Mouse (Mus musculus) kidney, adult 11 months (tissue): ENCODE results near the gene Ebf3.

Source experiments
- DNase-seq: peaks from one replicate; pipeline ENCODE4 v3.0.0; 2022

Gene Ebf3

DNA sequence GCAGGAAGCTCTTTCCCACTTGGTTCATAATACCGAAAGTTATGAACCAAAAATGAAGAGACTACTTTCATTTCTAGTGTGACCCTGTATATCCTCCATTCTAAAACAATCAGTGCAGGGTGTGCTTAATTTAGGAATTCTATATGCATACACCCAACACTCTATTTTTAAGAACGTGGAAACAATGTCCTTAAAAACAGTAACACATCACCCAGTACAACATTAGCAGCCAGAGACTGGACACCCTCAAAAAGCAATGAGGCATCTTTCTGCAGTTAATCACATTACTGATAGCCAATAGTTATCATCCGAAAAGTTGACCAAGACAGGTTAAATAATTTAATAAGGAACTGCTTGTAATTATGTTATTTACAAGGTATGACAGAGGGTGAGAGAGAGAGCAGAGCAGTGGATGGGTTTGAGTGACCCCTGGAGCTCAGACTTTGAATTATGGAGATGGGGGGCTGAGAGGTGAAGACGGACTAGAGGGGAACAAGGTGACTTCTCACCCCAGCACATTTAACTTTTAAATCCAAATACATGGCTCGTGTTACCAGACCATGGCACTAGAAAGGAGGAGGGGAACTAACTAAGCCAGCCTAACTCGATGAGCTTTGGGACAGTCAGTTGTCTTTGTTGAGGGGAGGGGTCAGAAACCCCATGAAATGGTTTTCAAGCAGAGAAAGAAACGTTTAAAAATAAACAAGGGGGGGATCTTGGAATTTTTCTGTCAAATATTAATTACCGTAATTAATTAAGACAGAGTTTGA lies 2.7 kb downstream of the Ebf3 start:
- DNase-seq: no peak

DNA sequence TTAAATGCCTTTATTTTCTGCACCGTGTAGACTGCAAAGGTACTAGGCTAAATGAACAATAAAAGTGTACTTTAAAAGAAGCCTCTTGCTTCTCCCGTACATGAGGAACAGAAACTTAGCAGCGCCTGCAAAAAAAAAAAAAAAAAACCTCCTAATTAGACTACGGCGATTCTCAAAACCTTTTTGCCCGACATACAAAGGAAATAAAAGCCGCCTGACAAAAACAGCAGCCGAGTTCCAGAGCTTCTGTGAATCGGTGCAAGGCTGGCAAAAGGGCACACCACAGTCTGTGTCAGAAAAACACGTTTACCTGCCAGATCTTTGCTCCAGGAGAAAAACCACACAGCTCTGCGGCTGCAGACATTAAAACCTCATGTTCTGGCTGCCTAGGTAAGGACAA lies 3.4 kb downstream of the Ebf3 start:
- DNase-seq: no peak

DNA sequence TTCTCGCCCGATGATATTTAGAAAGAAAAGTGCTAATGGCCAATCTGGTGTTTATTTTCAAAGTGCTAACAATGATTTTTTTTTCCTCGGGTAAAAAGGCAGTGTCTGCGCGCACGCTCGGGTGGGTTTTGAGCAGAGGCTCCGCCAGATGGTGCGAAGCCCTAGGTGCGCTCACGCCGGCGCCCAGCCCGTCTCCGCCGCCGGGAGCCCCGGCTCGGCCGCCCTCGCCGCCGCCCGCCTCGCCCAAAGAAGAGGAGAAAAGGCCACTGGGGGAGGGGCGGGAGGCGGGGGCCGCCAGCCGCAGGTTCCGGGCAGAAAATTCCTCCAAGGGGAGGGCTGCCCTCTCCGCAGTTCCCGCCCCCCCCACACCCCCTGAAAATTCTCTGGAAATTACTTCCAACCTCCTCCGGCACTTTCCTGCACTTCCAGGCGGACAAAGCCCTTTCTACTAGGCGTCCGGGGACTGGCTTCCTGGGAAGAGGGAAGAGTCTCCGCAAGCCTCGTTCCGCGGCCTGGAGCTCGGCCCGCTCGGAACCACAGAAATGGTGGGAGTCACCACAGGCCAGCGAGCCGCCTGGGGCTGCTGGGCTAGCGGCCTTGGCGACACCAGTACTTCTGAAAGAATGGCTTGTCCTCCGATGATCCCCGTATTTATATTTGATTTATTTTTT lies 4.0 kb downstream of the Ebf3 start:
- no peak for DNase-seq

DNA sequence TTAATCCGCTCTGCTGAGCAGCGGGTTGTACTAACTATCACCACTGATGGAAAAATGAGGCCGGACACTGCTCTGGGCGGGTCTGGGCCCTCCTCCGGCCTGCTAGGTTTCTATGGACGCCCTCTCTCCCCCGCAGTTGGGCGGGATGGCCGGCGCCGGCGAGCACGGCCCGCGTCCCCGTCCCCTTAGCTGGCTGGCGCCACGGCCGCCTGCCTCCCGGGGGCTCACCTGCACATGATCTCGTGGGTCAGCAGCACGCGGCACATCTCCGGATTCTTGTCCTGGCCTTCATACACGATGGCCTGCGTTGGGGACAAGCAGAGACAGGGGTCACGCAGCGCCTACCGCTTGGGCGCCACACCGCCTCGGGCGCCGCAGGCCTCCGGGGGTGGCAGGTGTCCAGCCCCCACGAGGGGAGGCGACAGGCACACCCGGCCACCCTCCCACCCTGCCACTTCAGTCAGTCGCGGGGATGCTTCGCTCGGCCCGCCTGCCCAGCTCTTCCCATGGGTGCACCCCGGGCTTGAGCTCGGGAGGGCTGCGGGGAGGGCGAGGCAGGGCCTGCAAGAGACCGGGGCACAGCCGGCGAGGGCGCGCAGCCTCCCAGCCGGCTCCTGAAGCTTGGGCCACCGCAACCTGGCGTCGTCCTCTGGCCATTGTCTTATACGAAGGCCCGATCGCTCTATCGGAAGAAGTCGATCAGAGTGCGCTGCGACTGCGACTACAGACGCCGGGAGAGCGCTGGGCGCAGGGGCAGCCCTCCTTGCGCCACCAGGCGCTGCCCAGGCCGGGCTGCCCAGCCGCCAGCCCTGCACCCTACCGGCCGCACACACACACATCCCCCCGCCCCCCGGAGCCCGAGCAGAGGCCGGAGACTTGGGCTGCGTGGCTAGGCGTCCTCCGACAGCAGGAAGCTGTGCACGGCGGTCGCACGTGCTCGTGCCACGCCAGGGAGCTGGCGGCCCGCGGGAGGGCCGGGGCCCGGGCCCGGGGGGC lies 4.9 kb downstream of the Ebf3 start:
- no peak for DNase-seq

DNA sequence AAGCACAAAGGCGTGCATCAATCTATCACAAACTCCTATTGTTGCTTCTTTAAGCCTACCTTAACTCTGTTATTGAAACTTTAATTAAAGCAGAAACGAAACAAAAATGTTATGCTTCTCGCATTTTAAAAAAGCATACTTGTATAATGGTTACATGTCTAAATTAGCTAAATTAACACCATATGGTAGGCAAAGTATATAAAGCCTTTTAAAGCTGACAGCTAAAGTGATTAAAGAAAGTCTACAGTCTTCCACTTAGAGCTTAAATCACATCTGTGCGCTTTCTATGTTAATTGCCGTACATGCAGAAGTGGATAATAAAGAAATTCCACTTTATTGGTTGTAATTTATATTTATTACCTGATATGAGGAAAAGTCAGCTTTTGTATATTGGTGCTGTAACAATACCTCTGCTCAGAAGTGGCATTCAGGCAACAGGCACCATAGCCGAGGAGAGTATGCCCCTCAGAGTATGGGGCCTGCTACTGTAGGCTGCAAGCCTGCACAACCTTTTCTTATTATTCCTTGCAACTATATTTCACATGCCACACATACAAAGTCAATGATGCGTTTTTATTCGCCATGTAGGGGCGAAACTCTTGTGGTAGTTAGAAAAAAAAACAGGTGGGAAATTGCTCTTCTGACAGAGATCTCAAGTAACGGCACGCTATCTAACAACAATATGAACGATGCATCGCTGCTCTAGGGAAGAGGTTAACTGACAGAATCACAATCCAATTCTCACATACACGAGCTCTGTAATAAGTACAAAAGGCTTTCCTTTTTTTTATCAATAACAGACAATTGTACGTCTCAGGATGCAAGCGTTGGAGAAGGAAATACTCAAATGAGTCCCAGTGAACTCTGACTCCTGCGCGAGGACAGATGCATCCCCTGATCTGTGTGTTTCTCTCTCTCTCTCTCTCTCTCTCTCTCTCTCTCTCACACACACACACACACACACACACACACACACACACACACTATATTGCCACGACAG lies 5.9 kb downstream of the Ebf3 start:
- DNase-seq: no peak

DNA sequence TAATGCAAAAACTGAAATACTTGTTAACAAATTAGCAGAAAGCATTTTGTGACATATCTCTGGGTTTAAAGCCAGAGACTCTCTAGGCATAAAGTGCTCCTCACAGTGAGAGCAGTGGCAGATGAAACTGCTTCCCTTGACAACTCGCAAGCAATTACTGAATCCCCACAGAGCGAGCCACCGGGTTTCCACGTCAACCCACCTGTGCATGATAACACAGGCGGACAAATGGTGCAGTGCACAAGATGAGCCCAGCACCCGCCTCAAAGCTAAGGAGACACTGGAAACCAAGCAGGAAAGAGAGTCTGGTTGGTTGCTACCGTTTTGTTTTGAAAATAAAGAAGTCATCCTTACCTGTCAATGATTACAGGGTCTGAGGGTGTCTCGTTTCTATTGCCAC lies 7.1 kb downstream of the Ebf3 start:
- no peak for DNase-seq

DNA sequence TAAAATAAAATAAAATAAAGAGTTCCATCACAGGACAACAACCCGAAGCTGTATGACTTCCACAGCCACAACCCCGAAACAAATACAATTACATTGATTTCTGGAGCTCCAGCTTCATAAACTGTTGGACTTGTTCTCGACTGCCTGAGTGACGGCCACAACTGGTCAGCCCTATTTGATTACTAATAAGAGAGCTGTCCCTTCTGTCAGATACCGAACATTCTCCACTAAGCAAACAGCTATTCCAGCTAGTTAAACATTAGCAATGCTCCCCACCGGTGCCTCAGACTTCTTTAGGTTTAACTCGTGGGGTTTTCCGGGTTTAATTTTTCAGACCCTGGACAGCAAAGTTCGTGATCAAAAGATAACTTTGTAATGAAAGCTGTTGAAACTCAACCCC lies 8.1 kb downstream of the Ebf3 start:
- no peak for DNase-seq

DNA sequence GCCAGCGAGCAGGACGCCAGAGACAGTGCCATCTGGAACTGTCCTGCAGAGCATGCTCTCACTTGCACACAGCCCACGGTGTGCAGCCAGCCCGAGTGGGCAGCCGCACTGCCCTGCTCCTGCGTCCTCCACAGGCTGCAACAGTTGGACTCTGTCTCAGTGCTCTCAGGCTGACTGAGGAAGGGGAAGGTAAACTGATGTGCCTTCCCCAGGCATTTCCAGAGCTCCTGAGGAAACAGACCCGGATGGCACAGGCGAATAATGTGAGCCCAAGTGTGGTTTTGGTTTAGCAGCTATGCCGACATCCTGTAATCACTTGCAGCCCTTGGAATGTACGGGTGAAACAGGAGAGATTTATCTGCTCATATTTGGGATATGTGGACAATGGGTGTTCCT lies 10.5 kb downstream of the Ebf3 start:
- DNase-seq: no peak

DNA sequence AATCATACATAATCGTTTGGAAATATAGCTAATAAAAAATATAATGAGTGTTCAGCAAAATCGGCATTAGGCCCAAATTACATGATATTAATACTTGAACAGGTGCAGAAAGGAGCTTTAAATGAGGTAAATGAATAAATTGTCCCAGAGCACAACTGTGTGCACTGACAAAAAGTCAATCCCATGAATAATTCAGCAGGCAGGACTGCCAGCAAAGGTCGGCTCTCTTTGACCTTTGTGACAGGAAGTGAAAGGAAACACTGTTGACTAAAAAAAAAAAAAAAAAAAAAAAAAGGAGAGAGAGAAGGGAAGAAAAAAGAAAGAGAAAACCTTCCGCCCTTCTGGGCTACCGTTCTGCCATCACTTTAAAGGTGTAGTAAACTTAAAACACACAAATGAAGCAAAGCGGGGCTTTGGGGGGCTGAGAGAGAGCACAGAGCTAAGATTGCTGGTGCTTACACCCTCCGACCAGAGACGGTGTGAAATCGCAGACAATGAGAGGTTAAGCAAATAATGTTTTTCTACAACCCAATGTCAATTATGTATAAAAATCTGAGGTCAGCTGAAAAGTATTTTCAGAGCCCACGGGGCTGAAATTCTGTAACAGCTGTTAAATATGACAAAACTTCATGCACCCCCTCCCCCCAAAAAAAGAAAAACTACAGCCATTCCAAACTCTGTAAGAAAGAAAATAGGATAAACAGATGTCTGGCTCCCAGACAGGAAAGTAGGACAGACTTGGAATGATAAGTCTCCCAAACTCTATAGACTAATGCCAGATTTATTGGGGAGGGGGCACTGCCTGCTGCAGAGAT lies 11.1 kb downstream of the Ebf3 start:
- DNase-seq: no peak

DNA sequence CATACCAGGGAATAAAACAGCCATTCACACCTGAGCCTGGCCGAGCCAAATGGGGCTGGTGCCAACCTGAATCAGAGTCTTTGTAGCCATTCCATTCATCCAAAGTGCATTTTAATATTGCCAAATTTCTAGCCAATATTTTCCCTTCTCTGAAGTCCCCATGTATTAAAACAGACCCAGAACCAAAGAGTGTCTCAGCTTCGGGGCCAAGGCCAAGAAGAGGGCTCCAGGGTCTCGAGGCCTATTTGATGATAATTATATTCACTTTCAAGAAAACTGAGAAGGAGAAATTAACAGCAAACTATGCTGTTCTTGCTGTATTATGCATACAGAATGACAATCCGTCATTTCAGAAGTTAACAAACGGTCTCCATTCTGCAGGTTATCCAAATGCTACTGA lies 12.1 kb downstream of the Ebf3 start:
- no peak for DNase-seq

DNA sequence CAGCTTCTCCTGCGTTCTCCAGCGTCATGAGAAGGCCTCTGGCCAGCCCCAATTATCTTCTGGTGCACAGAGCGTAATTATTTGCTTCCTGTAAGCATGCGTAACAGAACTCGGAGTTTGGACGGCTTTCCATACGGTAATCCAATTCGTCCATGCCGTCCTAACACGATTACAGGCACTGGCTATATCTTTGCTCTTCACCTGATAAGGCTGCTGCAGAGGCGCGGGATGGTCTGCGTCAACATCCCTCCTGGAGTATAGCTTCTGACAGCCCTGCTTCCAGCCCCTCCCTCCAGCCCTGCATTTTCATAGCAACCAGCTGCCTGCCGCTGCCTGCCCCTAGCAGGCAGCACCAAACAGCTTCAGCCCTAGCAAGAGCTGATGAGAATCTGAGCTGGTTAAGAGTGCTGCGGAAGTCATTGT lies 12.9 kb downstream of the Ebf3 start:
- no peak for DNase-seq

DNA sequence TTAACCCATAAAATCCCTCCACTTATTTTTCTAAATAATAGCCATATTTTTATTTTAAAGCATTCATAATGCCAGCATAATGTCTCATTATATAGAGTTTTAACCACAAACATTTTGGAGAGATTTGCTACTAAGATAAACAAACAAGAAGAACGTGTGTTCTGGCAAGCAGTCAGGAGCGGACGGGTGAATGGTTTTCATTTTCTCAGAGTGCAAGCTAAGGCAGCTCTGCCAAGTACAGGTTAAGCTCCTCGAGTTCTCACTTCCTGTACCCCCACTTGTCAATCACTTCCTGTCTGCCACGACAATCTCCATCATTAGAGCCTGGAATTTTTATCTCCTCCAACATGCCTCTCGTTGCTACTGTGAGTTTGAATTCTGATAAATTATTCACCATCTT lies 13.4 kb downstream of the Ebf3 start:
- DNase-seq: no peak

DNA sequence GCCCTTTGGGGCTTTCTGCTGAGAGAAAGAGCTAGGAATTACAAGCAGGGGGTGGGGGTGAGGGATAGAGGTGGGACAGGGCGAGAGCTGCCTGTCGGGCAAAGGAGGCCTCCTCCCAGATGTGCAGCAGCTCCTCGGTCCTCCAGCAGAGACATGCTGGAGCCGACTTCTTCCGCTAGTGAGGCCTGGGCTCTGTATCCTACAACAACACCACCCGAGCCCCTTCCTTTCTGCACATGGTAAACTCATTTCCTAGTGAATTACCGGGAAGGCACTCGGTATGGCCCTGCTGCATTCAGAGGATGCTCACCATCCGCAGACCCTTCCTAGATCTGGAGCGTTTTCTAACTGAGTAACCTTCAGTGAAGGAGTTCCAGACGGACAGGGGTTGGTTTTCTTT lies 14.1 kb downstream of the Ebf3 start:
- DNase-seq: no peak

DNA sequence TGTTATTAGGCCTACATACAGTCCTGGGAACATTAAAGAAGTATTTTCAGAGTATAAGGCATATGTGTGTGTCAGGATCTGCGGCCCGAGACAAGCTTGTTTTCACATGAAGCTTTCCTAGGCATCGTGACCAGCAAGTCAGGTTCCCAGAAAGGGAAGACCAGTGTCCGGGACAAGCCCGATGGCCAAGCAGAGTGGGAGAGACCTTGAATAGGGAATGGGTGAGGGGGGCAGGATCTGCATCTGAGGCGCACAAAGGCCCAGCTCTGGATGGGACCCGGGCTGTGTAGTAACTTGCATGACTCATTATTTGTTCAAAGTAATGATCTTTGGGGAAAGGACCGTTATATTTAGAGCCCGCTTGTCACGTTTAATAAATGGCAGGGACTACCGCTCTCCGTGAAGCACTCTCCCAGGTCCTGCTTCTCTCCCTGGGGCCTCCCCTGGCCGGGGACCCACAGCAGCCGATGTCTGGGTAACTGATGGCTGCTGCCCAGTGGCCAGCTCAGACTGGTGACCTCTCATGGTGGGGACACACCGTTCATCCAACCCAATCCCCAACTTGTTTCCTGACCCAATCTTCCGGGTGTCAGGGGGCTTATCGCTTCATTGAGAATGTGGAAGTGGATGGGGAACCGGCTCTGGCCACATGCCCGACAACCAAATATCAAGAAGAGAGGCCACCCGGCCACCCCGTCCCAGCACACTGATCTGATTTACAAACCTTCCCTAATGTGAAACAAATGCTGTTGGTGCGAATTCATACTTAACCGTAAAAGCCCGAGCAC lies 16.5 kb downstream of the Ebf3 start:
- DNase-seq: no peak

DNA sequence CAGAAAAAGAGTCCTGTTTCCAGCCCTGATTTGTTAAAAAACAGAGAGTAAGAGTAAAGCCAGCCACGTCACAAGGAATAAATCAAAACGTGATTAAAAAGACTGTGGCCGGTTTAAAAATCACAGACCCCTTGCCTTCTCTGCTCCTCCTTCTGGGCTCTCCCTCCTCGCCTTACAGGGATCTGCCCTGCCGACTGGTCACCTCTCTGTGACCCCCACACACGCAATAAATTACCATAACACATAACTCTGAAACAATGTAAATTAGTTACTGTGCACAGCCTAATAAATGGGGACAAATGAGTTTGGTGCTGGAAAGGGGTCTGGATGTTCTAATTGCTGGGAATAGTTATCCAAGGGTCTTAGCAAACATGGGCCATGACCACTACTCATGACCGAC lies 17.1 kb downstream of the Ebf3 start:
- DNase-seq: no peak

DNA sequence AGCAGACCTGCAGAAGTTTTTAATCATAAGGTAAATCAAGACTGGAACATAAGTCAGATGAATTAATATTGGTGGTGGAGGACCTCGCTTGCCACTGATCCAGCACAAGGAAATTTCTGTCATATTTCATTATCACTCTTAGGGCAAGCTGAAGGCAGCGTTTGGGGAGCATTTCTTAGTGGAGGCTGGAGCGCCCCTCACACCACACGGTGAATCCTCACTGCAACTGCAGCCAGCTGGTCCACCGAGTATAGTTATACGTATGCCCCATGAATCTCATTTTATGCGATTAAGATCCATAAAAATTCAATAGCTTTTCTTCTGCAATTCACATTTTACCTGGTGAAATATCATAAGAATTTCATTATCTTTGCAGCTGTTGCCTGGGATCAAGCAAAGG lies 18.6 kb downstream of the Ebf3 start:
- no peak for DNase-seq

DNA sequence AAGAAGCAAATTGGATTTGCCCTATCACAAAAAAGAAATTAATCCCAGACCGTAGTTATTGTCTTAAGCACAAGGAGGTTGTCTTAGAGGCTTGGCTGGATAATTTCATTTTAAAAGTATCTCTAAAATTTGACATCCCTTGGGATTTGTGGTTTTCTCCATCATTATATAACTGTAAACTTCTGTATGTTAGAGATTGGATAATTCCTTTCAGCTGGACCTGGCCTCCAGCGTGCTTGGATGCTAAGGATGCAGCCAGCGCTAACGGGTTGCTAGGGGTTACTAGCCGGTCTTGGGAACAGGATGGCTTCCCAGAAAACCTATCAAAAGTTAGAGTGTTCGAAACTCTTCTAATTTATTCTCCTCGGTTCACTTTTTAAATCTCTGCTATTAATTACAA lies 19.8 kb downstream of the Ebf3 start:
- DNase-seq: no peak

DNA sequence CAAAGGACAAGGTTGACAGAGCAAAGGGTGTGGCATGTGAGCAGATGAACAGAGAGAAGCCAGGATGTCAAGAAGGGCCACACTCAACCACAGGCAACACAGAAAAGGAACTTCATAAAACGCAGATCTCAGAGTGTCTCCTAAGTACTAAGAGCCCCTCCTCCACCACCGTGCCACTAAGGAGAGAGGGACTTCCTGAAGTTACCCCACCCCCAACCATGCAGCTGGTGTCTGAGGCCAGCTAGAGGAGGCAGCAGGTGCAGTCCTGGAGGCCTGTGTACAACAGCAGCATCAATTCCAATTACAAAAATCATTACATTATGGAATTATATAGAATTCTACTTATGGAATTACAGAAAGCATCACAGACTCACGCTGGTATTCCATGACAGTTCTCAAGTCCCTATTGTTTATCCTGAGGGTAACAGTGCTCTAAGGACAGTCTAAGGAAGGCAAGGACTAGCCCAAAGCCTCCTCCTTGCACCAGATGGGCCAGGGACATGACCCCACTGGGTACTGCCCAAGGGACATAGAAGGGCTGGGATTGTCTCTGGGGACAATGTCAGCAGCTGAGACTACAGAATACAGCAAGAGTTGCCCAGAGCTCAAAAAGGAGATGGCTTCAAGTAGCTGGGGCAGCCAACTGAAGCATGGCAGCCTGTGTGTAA lies 24.8 kb downstream of the Ebf3 start:
- DNase-seq: no peak

DNA sequence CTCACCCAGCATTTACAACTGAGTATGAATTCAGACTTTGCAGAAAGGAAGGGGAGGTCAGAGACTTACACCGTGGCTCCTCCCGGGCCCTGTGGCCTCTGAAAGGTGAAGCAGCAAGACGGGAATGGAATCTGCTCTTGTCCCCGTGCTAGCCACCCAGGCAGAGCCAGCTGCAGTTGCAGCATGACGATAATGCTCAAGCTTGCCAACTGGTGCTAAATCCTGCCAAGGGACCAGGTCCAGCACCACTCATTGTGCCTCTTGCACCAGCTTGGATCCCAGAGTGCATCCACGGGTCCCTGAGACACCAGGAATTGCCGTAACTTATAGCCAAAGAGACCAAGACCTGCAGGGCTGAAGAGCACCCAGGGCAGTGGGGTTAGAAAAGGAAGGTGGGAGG lies 36.1 kb downstream of the Ebf3 start:
- DNase-seq: no peak

DNA sequence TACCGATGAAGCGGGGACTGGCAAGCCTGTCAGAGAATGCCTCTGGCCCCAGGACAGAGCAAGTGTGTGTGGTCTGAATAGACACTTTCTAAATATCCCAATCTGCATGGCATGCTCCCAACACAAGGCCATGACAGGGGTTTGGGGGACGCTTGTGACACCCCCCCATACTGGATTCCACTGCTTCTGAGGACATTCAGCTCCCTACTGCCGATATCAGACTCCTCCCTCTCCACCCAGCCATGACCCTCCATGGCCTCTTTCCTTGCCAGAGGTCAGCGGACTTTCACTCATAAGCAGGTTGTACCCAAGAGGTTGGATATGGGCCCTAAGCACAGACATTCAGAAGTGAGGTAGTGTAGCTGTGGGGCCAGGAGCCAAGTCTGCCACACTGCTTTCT lies 36.5 kb downstream of the Ebf3 start:
- no peak for DNase-seq
